Mouse (Mus musculus) midbrain, postnatal 0 days (tissue): Measurements from ENCODE around the gene Smu1. TPM values are rescaled to one million over a fixed set of nuclear protein-coding genes. Genes with fewer than 3 reads are reported as not detected.
"Not testable (repeated sequence)": the region's sequence is repeated elsewhere in the genome, so short reads cannot be mapped to it uniquely, and the experiment has no call there.

Source experiments
- ATAC-seq: fragments of 200-750 bp; cut with Nextera tagmentation; 2 replicates; pipeline ENCODE4 v1.8.0; 2017; ENCODE audit warnings: moderate number of reproducible peaks, mild to moderate bottlenecking, moderate TSS enrichment, moderate library complexity; ENCODE audit not compliant: low FRiP score
- DNase-seq: peaks from one replicate; pipeline ENCODE4 v3.0.0-alpha.2; 2015; ENCODE audit warnings: low spot score
- H3K27ac ChIP-seq: fragments of 300-500 bp; sonication (generic); 2 replicates; pipeline ENCODE4 v1.5.1; 2014; ENCODE audit warnings: low read depth, mild to moderate bottlenecking, low read length, mixed read lengths
- H3K27me3 ChIP-seq: fragments of 300-500 bp; sonication (generic); 2 replicates; pipeline ENCODE4 v1.6.1; 2014; ENCODE audit warnings: low read length, control low read depth, mixed read lengths; ENCODE audit not compliant: insufficient read depth
- H3K36me3 ChIP-seq: fragments of 300-500 bp; sonication (generic); 2 replicates; pipeline ENCODE4 v1.6.1; 2014; ENCODE audit warnings: low read length, control low read depth, mixed read lengths; ENCODE audit not compliant: insufficient read depth
- H3K4me1 ChIP-seq: fragments of 300-500 bp; sonication (generic); 2 replicates; pipeline ENCODE4 v1.6.1; 2014; ENCODE audit warnings: mild to moderate bottlenecking, control low read depth, antibody characterized with exemption, low read length, mixed read lengths; ENCODE audit not compliant: insufficient read depth
- H3K4me2 ChIP-seq: fragments of 300-500 bp; sonication (generic); 2 replicates; pipeline ENCODE4 v1.6.1; 2014; ENCODE audit warnings: low read depth, mild to moderate bottlenecking, low read length, mixed read lengths; ENCODE audit not compliant: poor library complexity, severe bottlenecking
- H3K4me3 ChIP-seq: fragments of 300-500 bp; sonication (generic); 2 replicates; pipeline ENCODE4 v1.5.1; 2014; ENCODE audit warnings: low read depth, mild to moderate bottlenecking, low read length, moderate library complexity
- H3K9ac ChIP-seq: fragments of 300-500 bp; sonication (generic); replicated peaks from 2 replicates; pipeline ENCODE4 v1.6.1; 2014; ENCODE audit warnings: mild to moderate bottlenecking, low read length, moderate library complexity, mixed read lengths; ENCODE audit not compliant: poor library complexity, severe bottlenecking
- H3K9me3 ChIP-seq: fragments of 300-500 bp; sonication (generic); 2 replicates; pipeline ENCODE4 v1.6.1; 2016; ENCODE audit warnings: low read length, control low read depth
- CTCF ChIP-seq: IDR thresholded peaks from 2 replicates; pipeline ENCODE4 v1.5.1; 2016; ENCODE audit warnings: antibody characterized with exemption, mild to moderate bottlenecking
- WGBS: fragments of 180-500 bp; shearing (Covaris S2); extraction: QIAGEN DNeasy Blood & Tissue Kit; methylation state at CpG from one replicate; pipeline ENCODE4 v1.1.7; 2014; 5-methylcytosine and 5-hydroxymethylcytosine counted together
- polyA plus RNA-seq: library from polyadenylated mRNA; unstranded; fragments of >200 nt; fragmentation: Nextera tagmentation; extraction: Ambion mirVana; gene quantifications from 2 replicates; pipeline ENCODE4 v1.2.1, GENCODE M21; 2015
- total RNA-seq: library from RNA; depleted of rRNA; stranded (reverse); fragments of >200 nt; gene quantifications from 2 replicates; pipeline ENCODE4 v1.2.3, GENCODE M21; 2014; rRNA removed

Smu1 gene
- total RNA-seq: 61.3 and 69.1 TPM in 2 replicates
- 94.4 and 97.6 TPM in 2 replicates for polyA plus RNA-seq

DNA sequence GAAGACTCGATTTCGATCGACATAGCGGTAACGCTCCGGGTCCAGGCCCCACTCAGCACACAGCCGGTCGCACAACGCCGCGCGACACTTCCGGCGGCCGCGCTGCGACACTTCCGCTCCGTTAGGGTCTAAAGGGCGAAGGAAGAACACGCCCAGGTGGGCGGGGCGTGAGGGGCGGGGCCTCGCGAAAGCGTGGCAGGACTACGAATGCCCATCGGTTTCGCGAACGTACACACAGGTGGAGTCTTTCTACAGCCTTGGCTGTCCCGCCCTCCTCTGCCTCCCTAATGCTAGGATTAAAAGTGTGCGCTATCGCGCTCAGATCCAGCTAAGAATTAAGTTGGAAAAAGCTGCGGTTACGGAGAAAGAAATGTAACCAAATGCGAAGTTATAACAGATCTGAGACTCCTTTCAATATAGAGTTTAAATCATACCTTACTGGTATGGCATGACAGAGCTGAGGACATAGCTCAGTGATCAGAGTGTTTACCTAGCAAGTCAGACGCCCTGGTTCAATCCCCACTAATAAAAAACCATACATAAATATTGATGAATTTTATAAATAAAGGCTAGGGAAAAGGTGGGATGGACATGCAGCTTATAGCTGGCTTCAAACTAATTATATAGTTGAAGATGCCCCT, at the start of gene Smu1:
Gene Smu1 (minus strand): TSS at position 144 of the 641 bp plus-strand sequence.
- Histone ChIP-seq H3K27ac (peak within 1 kb of the TSS; percentile 44), H3K36me3 (peaks cover 18% of the 10 kb centered on the region), H3K4me2 (peak within 1 kb of the TSS; percentile 57), H3K9ac (peak within 1 kb of the TSS; percentile 66), H3K9me3 (no peaks in the 10 kb centered on the region), H3K27me3 (peaks cover 9% of the 10 kb centered on the region; the same call in 1 of the 2 replicates), H3K4me3 (peak within 1 kb of the TSS; percentile 68), H3K4me1 (no peaks in the 10 kb centered on the region)
- DNase-seq (peak; percentile 97), ATAC-seq (peak; percentile 98)
- no peak for TF ChIP-seq CTCF
- WGBS: under 1% methylated on average over 37 of the region's 40 CpGs

DNA sequence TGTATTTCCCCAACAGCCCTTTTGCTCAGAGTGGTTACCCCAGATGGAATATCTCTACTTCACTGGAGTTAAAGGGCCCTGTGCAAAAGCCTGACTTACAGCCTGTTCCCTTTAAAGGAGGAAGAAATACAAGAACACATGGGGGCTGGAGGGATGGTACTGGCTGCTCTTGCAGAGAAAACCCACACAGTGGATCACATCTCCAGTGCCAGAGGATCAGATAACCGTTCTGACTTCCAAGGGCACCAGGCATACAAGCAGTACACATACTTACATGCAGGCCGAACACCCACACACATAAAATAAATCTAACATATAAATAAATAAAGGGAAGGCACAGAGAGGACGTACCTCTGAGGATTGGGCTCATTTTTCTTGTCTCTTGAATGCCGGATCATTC, 49.7 kb upstream of the Smu1 start:
- Histone ChIP-seq H3K27ac (no peak overlapping the region), H3K4me1 (no peaks in the 10 kb centered on the region), H3K9me3 (no peaks in the 10 kb centered on the region), H3K4me3 (no peak overlapping the region), H3K4me2 (no peak overlapping the region), H3K27me3 (no peaks in the 10 kb centered on the region), H3K36me3 (peaks cover 27% of the 10 kb centered on the region), H3K9ac (no peak overlapping the region)
- ATAC-seq: no peak
- no peak for TF ChIP-seq CTCF
- 91% methylated on average over 4 of the region's 4 CpGs for WGBS
- no peak for DNase-seq

DNA sequence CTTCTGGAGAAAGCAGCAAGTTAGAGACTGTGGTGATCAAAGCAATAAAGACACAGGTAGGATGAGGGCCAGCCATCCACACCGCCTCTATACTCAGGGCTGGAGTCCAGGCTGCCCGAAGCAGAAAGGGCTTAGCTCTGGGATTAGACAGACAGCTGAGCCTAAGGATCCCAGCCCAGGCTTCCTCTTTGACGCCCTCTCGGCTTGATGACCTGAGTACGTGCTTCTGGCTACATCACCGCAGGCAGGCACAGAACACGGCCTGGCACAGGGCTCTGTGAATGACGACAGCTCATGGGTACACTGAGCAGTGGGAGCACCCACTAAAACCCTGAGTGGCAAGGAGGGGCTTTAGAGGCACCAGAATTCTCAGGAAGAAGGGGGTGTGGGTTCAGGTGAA, 47.7 kb upstream of the Smu1 start:
- no peak overlapping the region for H3K27ac ChIP-seq
- H3K4me2 ChIP-seq: no peak overlapping the region
- no peak for DNase-seq
- H3K9me3 ChIP-seq: no peaks in the 10 kb centered on the region
- no peak for ATAC-seq
- H3K4me3 ChIP-seq: no peak overlapping the region
- no peak for TF ChIP-seq CTCF
- H3K36me3 ChIP-seq: peaks cover 20% of the 10 kb centered on the region
- no peaks in the 10 kb centered on the region for H3K4me1 ChIP-seq
- H3K9ac ChIP-seq: no peak overlapping the region
- H3K27me3 ChIP-seq: no peaks in the 10 kb centered on the region
- WGBS: 77% methylated on average over 8 of the region's 8 CpGs

DNA sequence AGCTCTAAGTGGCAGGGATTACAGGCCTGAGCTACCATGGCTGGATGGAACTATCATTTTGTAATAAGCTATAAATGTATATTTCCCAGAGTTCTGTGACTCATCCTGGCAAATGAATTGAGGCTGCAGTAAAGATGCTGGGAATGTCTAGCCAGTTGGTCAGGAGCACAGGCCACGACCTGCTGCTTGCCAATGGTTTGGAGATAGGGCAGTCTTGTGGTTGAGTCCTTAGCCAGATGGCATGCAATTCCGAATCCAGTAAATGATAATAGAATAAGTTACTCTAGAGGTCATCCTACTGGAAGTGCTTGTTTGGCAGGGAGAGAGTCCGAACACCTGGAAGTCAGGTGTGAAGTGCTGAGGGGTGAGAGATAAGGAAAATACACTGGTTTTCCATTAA, 45.1 kb upstream of the Smu1 start:
- Histone ChIP-seq H3K27ac (no peak overlapping the region), H3K4me1 (no peaks in the 10 kb centered on the region), H3K4me2 (no peak overlapping the region), H3K4me3 (no peak overlapping the region), H3K36me3 (peaks cover 20% of the 10 kb centered on the region), H3K9ac (no peak overlapping the region), H3K27me3 (no peaks in the 10 kb centered on the region), H3K9me3 (no peaks in the 10 kb centered on the region)
- WGBS: 96% methylated on average over 3 of the region's 3 CpGs
- TF ChIP-seq CTCF: no peak
- no peak for DNase-seq
- ATAC-seq: no peak

DNA sequence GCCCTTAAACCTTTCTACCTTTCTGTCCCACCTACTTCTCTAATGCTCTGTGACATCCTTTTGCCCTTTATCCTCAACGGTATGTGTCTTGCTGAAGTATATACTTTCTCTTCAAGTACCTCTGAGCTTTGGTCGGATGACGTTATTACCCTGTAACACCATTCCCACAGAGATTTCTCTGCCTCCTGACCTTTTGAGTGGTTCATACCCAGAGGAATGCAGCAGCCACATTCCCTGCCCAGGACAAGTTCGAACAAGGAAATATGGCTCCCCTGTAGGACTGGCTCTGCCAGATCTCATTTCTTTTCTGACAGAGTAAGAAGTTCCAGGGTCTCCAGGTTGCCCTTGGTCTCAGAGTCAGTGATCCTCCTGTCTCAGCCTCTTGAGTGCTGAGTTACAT, 44.2 kb upstream of the Smu1 start:
- DNase-seq (no peak), ATAC-seq (no peak)
- Histone ChIP-seq H3K4me2 (no peak overlapping the region), H3K9ac (no peak overlapping the region), H3K4me3 (no peak overlapping the region), H3K9me3 (no peaks in the 10 kb centered on the region), H3K27ac (no peak overlapping the region), H3K36me3 (peaks cover 14% of the 10 kb centered on the region), H3K27me3 (no peaks in the 10 kb centered on the region), H3K4me1 (no peaks in the 10 kb centered on the region)
- TF ChIP-seq CTCF: no peak
- WGBS: 95% methylated on average over 4 of the region's 4 CpGs

DNA sequence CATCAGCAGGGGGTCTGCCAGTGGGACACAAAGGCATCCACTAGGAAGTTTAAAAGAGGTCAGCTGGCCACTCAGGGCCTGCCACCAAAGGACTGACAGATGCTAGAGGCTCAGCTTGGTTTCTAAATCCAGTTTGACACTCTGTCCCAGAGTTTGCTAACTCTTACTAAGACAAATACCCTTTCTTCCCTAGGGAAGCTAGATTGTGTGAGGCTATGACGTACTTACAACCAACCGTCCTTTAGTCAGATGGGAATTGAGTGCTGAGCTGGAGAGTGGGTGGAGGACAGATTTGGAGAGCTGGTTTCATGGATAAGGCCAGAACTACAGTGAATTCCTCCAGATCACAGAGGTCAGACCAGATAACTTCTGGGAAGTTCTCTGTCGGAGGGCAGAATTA, 43.1 kb upstream of the Smu1 start:
- no peaks in the 10 kb centered on the region for H3K9me3 ChIP-seq
- peaks cover 7% of the 10 kb centered on the region; the same call in 1 of the 2 replicates for H3K36me3 ChIP-seq
- no peak for TF ChIP-seq CTCF
- 86% methylated on average over 3 of the region's 3 CpGs for WGBS
- no peak overlapping the region for H3K27ac ChIP-seq
- ATAC-seq: no peak
- no peak for DNase-seq
- H3K4me1 ChIP-seq: no peaks in the 10 kb centered on the region
- H3K4me2 ChIP-seq: no peak overlapping the region
- H3K4me3 ChIP-seq: no peak overlapping the region
- H3K27me3 ChIP-seq: no peaks in the 10 kb centered on the region
- no peak overlapping the region for H3K9ac ChIP-seq

DNA sequence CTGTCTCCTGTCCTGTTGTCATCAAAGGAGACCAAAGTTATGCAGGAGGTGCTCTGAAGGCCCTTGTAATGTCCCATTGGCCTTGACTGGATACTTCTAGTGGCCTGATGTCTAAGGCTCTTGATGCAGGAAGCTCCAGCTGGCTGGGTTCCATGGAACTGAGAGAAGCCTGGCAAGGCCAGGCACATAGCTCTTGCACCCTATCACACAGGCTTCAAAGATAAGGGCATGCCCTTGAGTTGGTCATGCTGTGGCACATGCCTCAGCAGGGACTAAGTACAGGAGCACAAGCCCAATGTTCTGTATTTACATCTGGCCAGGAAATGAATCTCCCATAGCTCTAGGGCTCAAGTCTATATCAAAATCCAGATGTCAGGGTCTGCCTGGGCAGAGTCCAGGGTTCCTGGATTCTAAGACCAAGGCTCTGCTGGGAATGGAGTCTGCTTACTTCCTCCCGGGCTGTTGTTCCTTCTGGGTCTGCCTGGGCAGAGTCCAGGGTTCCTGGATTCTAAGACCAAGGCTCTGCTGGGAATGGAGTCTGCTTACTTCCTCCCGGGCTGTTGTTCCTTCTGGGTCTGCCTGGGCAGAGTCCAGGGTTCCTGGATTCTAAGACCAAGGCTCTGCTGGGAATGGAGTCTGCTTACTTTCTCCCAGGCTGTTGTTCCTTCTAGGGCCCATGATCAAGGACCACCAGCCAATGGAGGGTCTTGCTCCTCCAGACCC, 41.3 kb upstream of the Smu1 start:
- H3K4me3 ChIP-seq, ATAC-seq, H3K4me1 ChIP-seq, H3K36me3 ChIP-seq, DNase-seq, H3K9me3 ChIP-seq, H3K27me3 ChIP-seq, H3K9ac ChIP-seq, H3K27ac ChIP-seq, H3K4me2 ChIP-seq: not testable (repeated sequence)
- no CpG with 5 or more reads among the region's 2 CpGs for WGBS
